Mouse (Mus musculus): ENCODE data around the gene Rpl36-ps4. TPM values are rescaled to one million over a fixed set of nuclear protein-coding genes. Genes with fewer than 3 reads are reported as not detected.
"Not testable (repeated sequence)": the region's sequence is repeated elsewhere in the genome, so short reads cannot be mapped to it uniquely, and the experiment has no call there.

The Rpl36-ps4 gene
- polyA plus RNA-seq, 1 experiment from 2014 or later = not detected

DNA sequence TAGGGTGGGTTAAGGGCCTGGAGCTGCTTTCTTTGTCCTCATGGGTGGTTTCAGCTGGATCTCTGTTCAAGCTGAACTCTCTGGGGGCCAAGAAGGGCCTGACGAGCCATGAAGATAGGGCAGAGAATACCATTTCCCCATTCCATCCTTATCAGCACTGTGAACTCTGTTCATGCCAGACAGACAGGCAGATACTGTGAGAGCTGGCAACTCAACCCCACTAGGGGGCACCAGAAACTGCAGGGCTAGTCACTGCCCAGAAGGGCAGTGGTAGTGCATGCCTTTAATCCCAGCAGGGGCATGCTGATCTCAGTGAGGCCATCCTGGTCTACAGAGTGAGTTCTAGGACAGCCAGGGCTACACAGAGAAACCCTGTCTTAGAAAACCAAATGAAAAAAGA is 38.2 kb upstream of the Rpl36-ps4 start:
- H3K36me3 ChIP-seq = no peaks in the 10 kb centered on the region

DNA sequence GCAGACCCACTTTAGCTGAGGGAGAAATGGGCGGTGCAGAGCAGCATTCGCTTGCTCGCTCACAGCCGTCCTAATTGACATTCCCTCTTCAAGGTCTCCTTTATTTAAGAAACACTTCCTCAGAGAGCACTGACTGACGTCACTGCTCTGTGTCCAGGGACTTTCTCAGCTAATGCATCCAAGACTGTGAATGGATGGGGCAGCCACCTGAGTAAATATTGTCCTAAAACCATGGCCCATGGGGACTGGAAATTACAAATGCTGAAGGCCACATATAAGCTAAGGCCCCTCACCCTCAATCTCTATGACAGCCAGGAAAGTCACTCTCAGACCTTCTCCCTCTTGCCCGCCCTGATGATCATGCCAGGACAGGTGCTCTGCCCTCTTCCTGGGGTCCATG is 23.6 kb upstream of the Rpl36-ps4 start:
- H3K36me3 ChIP-seq = no peaks in the 10 kb centered on the region
- H3K4me1 ChIP-seq = no peaks in the 10 kb centered on the region
- H3K27me3 ChIP-seq = no peaks in the 10 kb centered on the region
- no peak overlapping the region for H3K4me2 ChIP-seq
- WGBS = 73% methylated on average over 6 of the region's 6 CpGs
- H3K9me3 ChIP-seq = no peaks in the 10 kb centered on the region
- H3K9ac ChIP-seq = no peak overlapping the region
- ATAC-seq (ENCODE audit: insufficient number of reproducible peaks, low FRiP score, low TSS enrichment, low read depth) = no peak
- no peak overlapping the region for H3K27ac ChIP-seq
- H3K4me3 ChIP-seq = no peak overlapping the region

More for the DNA sequence above, 38.2 kb upstream of the Rpl36-ps4 start:
- Histone ChIP-seq H3K4me2 (no peak overlapping the region), H3K9me3 (no peaks in the 10 kb centered on the region), H3K4me3 (no peak overlapping the region), H3K27me3 (no peaks in the 10 kb centered on the region), H3K4me1 (peaks cover 5% of the 10 kb centered on the region), H3K9ac (no peak overlapping the region), H3K27ac (no peak overlapping the region)
- WGBS = 52% methylated on average over 1 of the region's 1 CpGs
- no peak for ATAC-seq (ENCODE audit: insufficient number of reproducible peaks, low FRiP score, low TSS enrichment, low read depth)

DNA sequence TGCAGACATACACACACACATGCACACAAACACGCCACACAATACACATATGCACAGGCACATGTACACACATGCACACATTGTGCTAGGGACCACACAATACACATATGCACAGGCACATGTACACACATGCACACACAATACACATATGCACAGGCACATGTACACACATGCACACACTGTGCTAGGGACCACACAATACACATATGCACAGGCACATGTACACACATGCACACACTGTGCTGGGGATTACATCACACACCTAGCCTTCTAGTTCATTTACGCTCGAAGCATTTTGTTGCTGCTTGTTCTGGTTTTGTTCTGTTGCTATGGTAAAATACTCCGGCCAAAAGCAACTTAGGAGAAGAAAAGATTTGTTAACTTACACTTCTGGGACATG is 20.1 kb upstream of the Rpl36-ps4 start:
- no peaks in the 10 kb centered on the region for H3K9me3 ChIP-seq
- no peaks in the 10 kb centered on the region for H3K4me1 ChIP-seq
- H3K4me2 ChIP-seq = no peak overlapping the region
- H3K36me3 ChIP-seq = no peaks in the 10 kb centered on the region
- no peak overlapping the region for H3K4me3 ChIP-seq
- no peak for ATAC-seq (ENCODE audit: insufficient number of reproducible peaks, low FRiP score, low TSS enrichment, low read depth)
- no peak overlapping the region for H3K27ac ChIP-seq
- H3K27me3 ChIP-seq = no peaks in the 10 kb centered on the region
- WGBS = 79% methylated on average over 4 of the region's 4 CpGs
- no peak overlapping the region for H3K9ac ChIP-seq

DNA sequence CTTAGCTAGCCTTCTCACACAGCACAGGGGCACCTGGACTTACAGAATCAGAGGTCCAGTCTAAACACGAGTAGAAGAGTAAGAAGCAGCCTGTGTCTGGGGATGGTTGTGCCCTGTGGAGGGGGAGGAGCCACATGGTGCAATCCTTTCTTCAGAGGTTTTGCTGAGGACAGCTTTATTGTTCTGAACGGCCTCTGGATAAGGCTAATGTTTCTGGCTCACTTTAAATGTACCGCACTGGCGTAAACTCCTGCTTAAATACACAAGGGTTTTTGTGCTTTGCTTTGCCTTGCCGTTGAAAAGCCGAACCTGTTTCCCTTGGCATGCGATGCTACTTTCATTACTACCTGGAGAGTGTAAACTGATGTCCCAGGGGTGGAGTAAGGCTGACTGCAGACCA is 19.6 kb upstream of the Rpl36-ps4 start:
- H3K4me3 ChIP-seq = no peak overlapping the region
- no peak overlapping the region for H3K27ac ChIP-seq
- no peak for ATAC-seq (ENCODE audit: insufficient number of reproducible peaks, low FRiP score, low TSS enrichment, low read depth)
- no peak overlapping the region for H3K9ac ChIP-seq
- no peaks in the 10 kb centered on the region for H3K9me3 ChIP-seq
- H3K4me2 ChIP-seq = no peak overlapping the region
- WGBS = 33% methylated on average over 7 of the region's 7 CpGs
- H3K4me1 ChIP-seq = no peaks in the 10 kb centered on the region
- H3K36me3 ChIP-seq = no peaks in the 10 kb centered on the region
- H3K27me3 ChIP-seq = no peaks in the 10 kb centered on the region

DNA sequence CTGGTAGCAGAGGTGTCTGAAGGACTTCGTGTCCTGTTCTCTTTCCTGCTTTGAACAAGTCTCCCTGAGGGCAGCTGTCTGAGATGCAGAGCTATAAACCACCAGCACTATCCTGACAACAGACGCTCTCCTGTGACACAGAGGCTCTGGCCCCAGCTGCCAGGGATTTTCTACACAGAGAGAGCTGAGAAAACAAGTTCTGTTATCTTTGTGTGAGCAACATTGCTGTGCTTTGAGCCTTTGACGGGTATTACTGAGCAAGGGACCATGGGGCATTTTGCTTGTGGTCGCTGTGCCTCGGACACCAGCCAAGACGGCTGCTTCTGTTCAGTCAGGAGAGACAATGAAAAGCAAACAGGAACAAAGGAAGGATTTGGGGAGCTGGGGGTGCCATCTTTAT is 17.6 kb upstream of the Rpl36-ps4 start:
- ATAC-seq (ENCODE audit: insufficient number of reproducible peaks, low FRiP score, low TSS enrichment, low read depth) = no peak
- no peaks in the 10 kb centered on the region for H3K27me3 ChIP-seq
- WGBS = 39% methylated on average over 6 of the region's 6 CpGs

DNA sequence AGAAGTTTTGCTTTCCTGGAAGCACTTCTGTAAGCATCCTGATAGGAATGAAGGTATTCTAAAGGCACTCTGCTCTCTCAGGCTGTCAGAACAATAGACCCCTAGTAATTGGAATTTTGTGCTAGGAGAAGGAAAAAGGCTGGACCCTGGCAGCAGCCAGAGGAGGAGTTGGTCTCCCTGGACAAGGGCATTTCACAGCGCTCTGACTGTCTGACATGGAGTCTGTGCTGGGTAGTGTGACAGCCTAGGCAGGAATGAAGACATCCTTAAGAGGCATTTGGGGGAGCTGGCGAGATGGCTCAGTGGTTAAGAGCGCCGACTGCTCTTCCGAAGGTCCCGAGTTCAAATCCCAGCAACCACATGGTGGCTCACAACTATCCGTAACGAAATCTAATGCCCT is 17.1 kb upstream of the Rpl36-ps4 start:
- H3K36me3 ChIP-seq = no peaks in the 10 kb centered on the region
- no peak overlapping the region for H3K27ac ChIP-seq
- WGBS = 93% methylated on average over 8 of the region's 8 CpGs
- ATAC-seq (ENCODE audit: insufficient number of reproducible peaks, low FRiP score, low TSS enrichment, low read depth) = no peak
- no peak overlapping the region for H3K4me3 ChIP-seq
- no peaks in the 10 kb centered on the region for H3K9me3 ChIP-seq
- no peaks in the 10 kb centered on the region for H3K4me1 ChIP-seq
- H3K9ac ChIP-seq = no peak overlapping the region
- no peaks in the 10 kb centered on the region for H3K27me3 ChIP-seq
- no peak overlapping the region for H3K4me2 ChIP-seq

More for the DNA sequence above, 17.6 kb upstream of the Rpl36-ps4 start:
- Histone ChIP-seq H3K9ac (no peak overlapping the region), H3K36me3 (no peaks in the 10 kb centered on the region), H3K9me3 (no peaks in the 10 kb centered on the region), H3K27ac (no peak overlapping the region), H3K4me3 (no peak overlapping the region), H3K4me2 (no peak overlapping the region), H3K4me1 (no peaks in the 10 kb centered on the region)

DNA sequence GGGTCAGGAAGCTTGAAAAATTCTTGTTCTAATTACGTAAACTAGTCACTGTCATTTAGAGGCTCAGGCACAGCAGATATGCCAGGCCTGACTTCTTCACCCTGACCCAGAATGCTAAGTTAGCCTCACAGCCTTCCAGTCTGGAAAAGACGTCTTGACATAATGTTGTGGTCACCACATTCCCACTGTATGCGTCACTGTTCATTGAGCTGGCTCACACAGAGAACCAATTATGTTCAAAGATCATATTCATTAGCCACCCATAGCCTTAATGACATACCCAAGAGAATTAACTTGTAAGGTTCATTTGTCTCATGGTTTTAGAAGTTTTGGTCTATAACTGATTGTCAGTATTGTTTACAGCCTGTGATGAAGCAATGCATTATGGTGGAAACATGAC is 5.4 kb upstream of the Rpl36-ps4 start:
- no peak overlapping the region for H3K9ac ChIP-seq
- ATAC-seq (ENCODE audit: insufficient number of reproducible peaks, low FRiP score, low TSS enrichment, low read depth) = no peak
- H3K4me2 ChIP-seq = no peak overlapping the region
- H3K4me1 ChIP-seq = no peaks in the 10 kb centered on the region
- H3K27me3 ChIP-seq = no peaks in the 10 kb centered on the region
- H3K9me3 ChIP-seq = peaks cover 6% of the 10 kb centered on the region; the same call in 1 of the 2 replicates
- 84% methylated on average over 3 of the region's 3 CpGs for WGBS
- no peaks in the 10 kb centered on the region for H3K36me3 ChIP-seq
- no peak overlapping the region for H3K27ac ChIP-seq
- no peak overlapping the region for H3K4me3 ChIP-seq

DNA sequence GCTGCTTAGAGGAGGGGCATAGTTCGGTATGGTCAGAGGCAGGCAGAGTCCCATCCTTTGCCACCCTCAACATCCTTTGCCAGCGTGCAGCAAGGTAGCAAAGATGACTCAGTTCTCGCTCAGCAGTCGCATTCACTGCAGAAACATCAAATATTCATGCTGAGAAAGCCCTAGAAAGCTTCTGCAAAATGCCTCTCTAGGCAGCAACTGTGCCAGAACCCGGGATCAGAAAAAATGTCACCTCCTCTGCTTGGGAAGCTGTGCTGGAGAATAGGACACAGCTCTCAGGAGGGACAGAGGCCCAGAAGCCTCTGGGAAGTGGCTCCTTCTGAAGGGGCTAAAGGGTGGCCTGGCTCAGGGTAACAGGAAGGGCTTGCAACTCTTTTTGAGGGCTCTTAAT is 2.7 kb upstream of the Rpl36-ps4 start:
- Histone ChIP-seq H3K27ac (no peak overlapping the region), H3K4me1 (no peaks in the 10 kb centered on the region), H3K27me3 (no peaks in the 10 kb centered on the region), H3K9me3 (no peaks in the 10 kb centered on the region), H3K9ac (no peak overlapping the region), H3K4me2 (no peak overlapping the region), H3K36me3 (no peaks in the 10 kb centered on the region), H3K4me3 (no peak overlapping the region)
- ATAC-seq (ENCODE audit: insufficient number of reproducible peaks, low FRiP score, low TSS enrichment, low read depth) = no peak
- WGBS = 79% methylated on average over 5 of the region's 5 CpGs

DNA sequence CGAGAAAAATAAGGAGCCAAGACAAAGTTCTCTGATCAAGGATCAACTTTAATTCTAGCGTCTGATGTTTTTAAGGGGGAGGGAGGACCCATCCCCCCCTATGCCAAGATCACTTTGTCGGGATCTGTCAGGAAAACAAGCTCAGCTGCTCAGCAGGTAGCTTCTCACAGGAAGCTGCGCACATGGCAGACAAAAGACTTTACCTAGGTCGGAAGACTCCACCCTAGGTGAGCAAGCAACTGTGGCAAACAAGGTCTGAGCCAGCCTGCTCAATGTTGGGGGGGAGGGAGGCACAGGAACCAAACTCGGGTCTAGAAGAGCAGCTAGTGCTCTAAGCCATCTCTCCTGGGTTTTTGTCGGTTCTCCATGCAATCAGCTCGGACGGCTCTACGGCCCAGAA is 13.5 kb downstream of the Rpl36-ps4 start:
- Histone ChIP-seq H3K36me3 (no peaks in the 10 kb centered on the region), H3K4me3 (no peak overlapping the region)

DNA sequence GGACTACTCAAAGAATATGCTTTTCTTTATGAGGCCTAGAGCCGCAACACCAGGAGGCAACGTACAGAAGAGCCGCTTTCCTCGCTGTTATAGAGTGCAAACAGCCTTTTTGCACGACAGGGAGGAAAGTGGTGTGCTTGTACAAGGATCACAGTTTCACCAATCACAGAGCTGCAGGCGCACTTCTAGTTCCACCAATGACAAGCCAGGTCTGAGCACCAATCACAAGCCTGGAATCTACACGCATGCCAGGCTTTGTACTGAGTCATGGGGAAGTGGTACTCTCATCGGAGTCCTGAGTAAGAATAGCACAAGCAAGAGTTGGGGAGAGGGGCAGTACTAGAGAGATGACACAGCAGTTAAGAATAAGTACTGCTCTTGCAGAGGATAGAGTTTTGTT is 14.0 kb downstream of the Rpl36-ps4 start:
- Histone ChIP-seq H3K4me1 (no peaks in the 10 kb centered on the region), H3K36me3 (no peaks in the 10 kb centered on the region), H3K4me2 (no peak overlapping the region), H3K9me3 (no peaks in the 10 kb centered on the region), H3K9ac (no peak overlapping the region), H3K27me3 (no peaks in the 10 kb centered on the region), H3K27ac (no peak overlapping the region), H3K4me3 (no peak overlapping the region)
- 85% methylated on average over 8 of the region's 8 CpGs for WGBS
- no peak for ATAC-seq (ENCODE audit: insufficient number of reproducible peaks, low FRiP score, low TSS enrichment, low read depth)

More for the DNA sequence above, 13.5 kb downstream of the Rpl36-ps4 start:
- no peak for ATAC-seq (ENCODE audit: insufficient number of reproducible peaks, low FRiP score, low TSS enrichment, low read depth)
- no peak overlapping the region for H3K9ac ChIP-seq
- no peak overlapping the region for H3K27ac ChIP-seq
- no peaks in the 10 kb centered on the region for H3K4me1 ChIP-seq
- no peaks in the 10 kb centered on the region for H3K27me3 ChIP-seq
- no peak overlapping the region for H3K4me2 ChIP-seq
- WGBS = 85% methylated on average over 10 of the region's 10 CpGs
- H3K9me3 ChIP-seq = no peaks in the 10 kb centered on the region

DNA sequence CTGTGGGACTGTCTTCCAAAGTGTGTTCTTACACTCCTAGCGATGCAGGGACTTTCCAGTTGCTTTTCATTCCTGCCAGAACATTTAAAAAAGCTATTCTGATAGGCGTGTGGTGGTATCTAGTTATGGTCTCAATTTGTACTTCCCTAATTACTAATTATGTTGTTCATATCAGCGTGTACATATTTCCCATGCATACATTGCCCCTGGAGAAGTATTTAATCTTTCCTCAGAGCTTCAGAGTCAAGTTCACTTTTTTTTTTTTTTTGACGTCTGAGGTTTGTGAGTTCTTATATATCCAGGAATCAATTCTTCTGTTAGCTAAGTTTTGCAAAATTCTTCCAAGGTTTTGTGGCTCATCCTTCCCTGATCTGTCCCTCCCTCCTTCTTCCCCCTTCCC is 15.4 kb downstream of the Rpl36-ps4 start:
- no peak overlapping the region for H3K4me2 ChIP-seq
- H3K4me1 ChIP-seq = no peaks in the 10 kb centered on the region
- H3K27me3 ChIP-seq = no peaks in the 10 kb centered on the region
- no peaks in the 10 kb centered on the region for H3K36me3 ChIP-seq
- no peak overlapping the region for H3K27ac ChIP-seq
- WGBS = 84% methylated on average over 4 of the region's 4 CpGs
- H3K9ac ChIP-seq = no peak overlapping the region
- H3K4me3 ChIP-seq = no peak overlapping the region
- ATAC-seq (ENCODE audit: insufficient number of reproducible peaks, low FRiP score, low TSS enrichment, low read depth) = no peak
- H3K9me3 ChIP-seq = no peaks in the 10 kb centered on the region

DNA sequence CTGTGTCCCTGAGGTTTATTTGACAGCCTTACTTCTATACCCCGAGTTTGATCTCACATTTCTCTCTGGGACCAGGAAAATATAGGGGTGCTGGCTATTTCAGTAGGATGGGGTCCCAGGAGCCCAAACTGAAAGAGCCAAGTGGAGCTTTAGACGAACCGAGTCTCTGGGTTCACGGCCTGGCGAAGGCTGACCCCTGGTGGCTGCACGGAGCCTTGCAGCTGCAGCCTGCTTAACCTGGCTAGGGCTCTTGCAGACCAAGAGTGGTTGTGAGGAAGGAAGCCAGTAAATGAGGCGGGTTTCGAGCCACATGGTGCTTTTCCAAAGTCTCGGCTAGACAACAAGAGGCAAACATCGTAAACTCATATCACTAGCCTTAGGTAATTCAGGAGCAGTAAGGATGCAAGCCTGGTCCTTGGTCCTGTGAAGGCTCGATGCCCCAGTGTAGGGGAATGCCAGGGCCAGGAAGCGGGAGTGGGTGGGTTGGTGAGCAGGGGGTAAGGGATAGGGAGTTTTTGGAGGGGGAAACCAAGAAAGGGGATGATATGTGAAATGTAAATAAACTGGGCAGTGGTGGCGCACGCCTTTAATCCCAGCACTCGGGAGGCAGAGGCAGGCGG is 28.3 kb downstream of the Rpl36-ps4 start:
- 0 out of 2 replicates have a peak, but pooled peaks have one; percentile 14 for ATAC-seq (ENCODE audit: insufficient number of reproducible peaks, low FRiP score, low TSS enrichment, low read depth)

DNA sequence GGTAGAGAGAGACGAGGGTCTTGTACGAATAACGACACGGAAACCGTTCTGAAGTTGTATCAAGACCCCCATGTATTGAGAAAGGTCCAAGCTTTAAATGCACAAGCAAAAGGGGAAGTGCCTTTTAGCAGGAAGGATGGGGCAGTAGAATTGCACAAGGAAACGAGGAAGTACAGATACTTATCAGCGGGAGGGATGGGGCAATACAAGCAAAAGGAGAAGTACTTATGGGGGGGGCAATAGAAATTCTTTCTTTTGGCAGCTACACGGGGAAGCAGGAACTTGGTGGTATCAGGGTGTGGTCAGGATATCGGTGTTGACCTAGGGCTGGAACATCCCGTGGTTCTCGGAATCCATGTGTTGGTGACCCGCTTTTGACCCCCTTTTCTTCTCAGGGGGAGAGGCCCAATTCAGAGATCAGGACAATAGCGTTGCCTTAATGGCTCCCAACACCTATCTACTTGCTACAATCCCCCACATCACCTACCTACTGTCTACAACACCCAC is 33.9 kb downstream of the Rpl36-ps4 start:
- ATAC-seq (ENCODE audit: insufficient number of reproducible peaks, low FRiP score, low TSS enrichment, low read depth); H3K4me1 ChIP-seq; H3K27ac ChIP-seq; H3K4me2 ChIP-seq; H3K9me3 ChIP-seq; H3K4me3 ChIP-seq; H3K36me3 ChIP-seq; H3K9ac ChIP-seq; H3K27me3 ChIP-seq: not testable (repeated sequence)
- 93% methylated on average over 13 of the region's 13 CpGs for WGBS

More for the DNA sequence above, 28.3 kb downstream of the Rpl36-ps4 start:
- Histone ChIP-seq H3K27me3 (no peaks in the 10 kb centered on the region), H3K4me2 (no peak overlapping the region), H3K9me3 (no peaks in the 10 kb centered on the region), H3K27ac (no peak overlapping the region), H3K36me3 (no peaks in the 10 kb centered on the region), H3K9ac (no peak overlapping the region), H3K4me1 (no peaks in the 10 kb centered on the region), H3K4me3 (no peak overlapping the region)
- WGBS = 41% methylated on average over 16 of the region's 16 CpGs
